Mouse (Mus musculus): ENCODE measurements around the gene Olfr1155.

DNA sequence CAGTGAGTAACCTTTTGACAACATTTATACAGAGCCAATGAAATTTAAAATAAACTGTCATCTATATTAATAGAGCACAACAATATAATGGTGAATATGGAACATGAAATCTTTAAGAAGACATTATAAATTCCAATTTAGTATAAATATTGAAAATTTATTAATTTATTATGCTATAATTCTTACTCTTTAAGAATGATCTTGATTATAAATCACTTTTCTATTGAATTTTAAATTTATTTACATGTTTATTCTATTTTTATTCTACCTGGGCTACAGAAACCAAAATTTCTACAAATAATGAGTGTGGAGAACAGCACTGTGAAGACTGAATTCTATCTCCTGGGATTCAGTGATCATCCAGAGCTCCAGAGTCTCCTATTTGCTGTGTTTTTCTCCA lies 44.9 kb upstream of the Olfr1155 start, which contains the start of gene Olfr1158:
- TF ChIP-seq CTCF (IDR thresholded peaks at IDR 0.05) (no peak), EP300 (IDR thresholded peaks at IDR 0.05; ENCODE audit: insufficient read depth, low read depth, low read length) (no peak), POLR2A (IDR thresholded peaks at IDR 0.05; ENCODE audit: insufficient read depth, low read depth, low read length) (no peak)
